Mouse (Mus musculus): ENCODE measurements at regions not wholly inside any gene's neighbourhood (a gene's known extent, or its start where the extent isn't known, plus 50 kb on each side); places are given as distances from the start of the nearest gene placed in this dataset.

- 93% methylated on average over 3 of the region's 3 CpGs for WGBS
- no peaks in the 10 kb centered on the region for H3K4me1 ChIP-seq (ENCODE audit: control insufficient read depth, insufficient read depth, low read length)
- H3K4me3 ChIP-seq (ENCODE audit: insufficient read depth, low read depth, low read length) = no peak overlapping the region
- no peak overlapping the region for H3K27ac ChIP-seq (ENCODE audit: insufficient read depth, low read depth, low read length)
- TF ChIP-seq CTCF (IDR thresholded peaks at IDR 0.05; ENCODE audit: insufficient read depth, low read depth, low read length) = no peak
- no peak for TF ChIP-seq POLR2A (IDR thresholded peaks at IDR 0.05; ENCODE audit: insufficient read depth, low read depth, low read length)
Measured at GRCm38 (mm10) chr13:83201931-83202671, 301.7 kb upstream of the Mef2c start.

DNA sequence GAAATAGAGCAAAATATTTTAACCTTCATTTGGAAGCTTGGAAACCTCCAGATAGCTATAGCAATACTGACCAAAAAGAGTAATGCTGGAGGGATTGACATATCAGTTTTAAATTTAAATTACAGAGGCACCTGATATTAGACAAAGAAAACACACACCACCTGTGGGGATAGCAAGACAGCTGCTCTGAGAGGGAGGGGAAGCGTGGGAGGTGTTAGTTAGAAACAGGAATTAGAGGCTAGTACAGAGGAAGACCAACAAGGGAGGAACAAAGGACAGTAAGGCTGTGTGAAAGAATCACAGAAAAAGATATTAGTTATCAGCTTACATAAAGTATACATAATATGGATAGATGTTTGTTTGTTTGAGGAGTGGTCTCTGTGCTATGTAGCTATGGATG, 297.2 kb upstream of the Mef2c start:
- no peak overlapping the region for H3K4me3 ChIP-seq (ENCODE audit: insufficient read depth, low read depth, low read length)
- 89% methylated on average over 1 of the region's 1 CpGs for WGBS
- H3K27ac ChIP-seq (ENCODE audit: insufficient read depth, low read depth, low read length) = no peak overlapping the region
- no peak for TF ChIP-seq POLR2A (IDR thresholded peaks at IDR 0.05; ENCODE audit: insufficient read depth, low read depth, low read length)
- TF ChIP-seq CTCF (IDR thresholded peaks at IDR 0.05; ENCODE audit: insufficient read depth, low read depth, low read length) = no peak
- no peaks in the 10 kb centered on the region for H3K4me1 ChIP-seq (ENCODE audit: control insufficient read depth, insufficient read depth, low read length)

DNA sequence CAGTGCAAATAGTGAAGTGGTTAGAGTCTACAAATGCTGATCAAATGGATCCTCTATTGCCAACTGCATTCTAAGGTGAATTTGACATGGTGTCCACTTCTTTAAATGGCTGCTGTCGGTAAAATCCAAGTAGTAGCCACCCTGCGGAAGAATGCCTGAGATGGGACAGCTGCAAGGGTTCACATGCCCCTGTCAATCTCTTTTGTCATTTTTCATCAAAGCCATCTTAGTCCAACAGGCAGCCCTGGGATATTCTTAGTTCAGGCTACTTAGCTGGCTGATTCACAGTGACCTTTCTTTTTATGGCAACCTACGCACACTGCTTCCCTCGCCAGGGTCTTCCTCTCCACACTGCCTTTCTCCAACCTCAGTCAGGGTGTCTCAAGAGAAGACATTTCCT, 296.3 kb upstream of the Mef2c start:
- no peak overlapping the region for H3K4me3 ChIP-seq (ENCODE audit: insufficient read depth, low read depth, low read length)
- no peak overlapping the region for H3K27ac ChIP-seq (ENCODE audit: insufficient read depth, low read depth, low read length)
- TF ChIP-seq POLR2A (IDR thresholded peaks at IDR 0.05; ENCODE audit: insufficient read depth, low read depth, low read length) (no peak), CTCF (IDR thresholded peaks at IDR 0.05; ENCODE audit: insufficient read depth, low read depth, low read length) (no peak)
- 89% methylated on average over 4 of the region's 4 CpGs for WGBS
- H3K4me1 ChIP-seq (ENCODE audit: control insufficient read depth, insufficient read depth, low read length) = no peaks in the 10 kb centered on the region

- no peak overlapping the region for H3K27ac ChIP-seq (ENCODE audit: insufficient read depth, low read depth, low read length)
- no peaks in the 10 kb centered on the region for H3K4me1 ChIP-seq (ENCODE audit: control insufficient read depth, insufficient read depth, low read length)
- TF ChIP-seq POLR2A (IDR thresholded peaks at IDR 0.05; ENCODE audit: insufficient read depth, low read depth, low read length) = no peak
- TF ChIP-seq CTCF (IDR thresholded peaks at IDR 0.05; ENCODE audit: insufficient read depth, low read depth, low read length) = no peak
- no peak overlapping the region for H3K4me3 ChIP-seq (ENCODE audit: insufficient read depth, low read depth, low read length)
- 85% methylated on average over 5 of the region's 5 CpGs for WGBS
Measured at GRCm38 (mm10) chr13:83208111-83208510, 295.7 kb upstream of the Mef2c start.

DNA sequence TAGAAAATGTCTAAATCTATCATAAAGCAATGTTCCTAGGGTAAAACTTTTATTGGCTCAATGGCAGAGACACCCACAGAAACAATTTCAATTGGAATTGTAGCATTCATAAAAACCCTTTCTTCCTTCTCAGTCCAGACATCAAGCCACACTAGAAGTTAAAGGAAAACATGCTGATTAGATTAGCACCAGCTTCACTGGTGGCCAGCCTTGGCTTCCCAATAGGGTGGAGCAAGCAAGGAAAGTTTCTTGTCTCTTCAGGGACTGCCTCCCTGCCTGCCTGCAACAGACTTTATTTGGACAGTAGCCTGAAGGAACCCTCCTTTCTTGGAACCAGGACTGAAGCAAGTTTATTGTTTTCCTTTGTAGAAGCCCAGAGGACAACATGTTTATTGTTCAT, 289.0 kb upstream of the Mef2c start:
- H3K27ac ChIP-seq (ENCODE audit: insufficient read depth, low read depth, low read length) = no peak overlapping the region
- no peaks in the 10 kb centered on the region for H3K4me1 ChIP-seq (ENCODE audit: control insufficient read depth, insufficient read depth, low read length)
- no peak for TF ChIP-seq POLR2A (IDR thresholded peaks at IDR 0.05; ENCODE audit: insufficient read depth, low read depth, low read length)
- no peak for TF ChIP-seq CTCF (IDR thresholded peaks at IDR 0.05; ENCODE audit: insufficient read depth, low read depth, low read length)
- no peak overlapping the region for H3K4me3 ChIP-seq (ENCODE audit: insufficient read depth, low read depth, low read length)

DNA sequence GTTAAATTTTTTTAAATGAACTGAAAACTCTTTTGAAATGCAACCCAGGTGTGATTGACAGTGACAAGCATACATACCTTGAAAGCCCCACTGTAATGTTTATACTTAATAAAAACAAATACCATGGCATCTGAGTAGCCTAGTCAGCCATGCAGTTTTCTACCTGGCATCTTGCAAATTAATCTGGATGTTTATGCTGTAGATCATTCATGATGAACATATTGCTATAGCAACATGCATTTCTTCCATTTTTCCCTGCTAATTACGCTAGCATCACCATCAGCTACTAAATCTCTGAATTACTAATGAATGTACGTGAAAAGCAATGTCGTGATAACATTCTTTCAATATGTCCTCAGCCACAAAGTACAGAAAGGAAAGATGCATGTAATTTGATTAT, 287.4 kb upstream of the Mef2c start:
- Histone ChIP-seq H3K27ac (ENCODE audit: insufficient read depth, low read depth, low read length) (no peak overlapping the region), H3K4me1 (ENCODE audit: control insufficient read depth, insufficient read depth, low read length) (no peaks in the 10 kb centered on the region), H3K4me3 (ENCODE audit: insufficient read depth, low read depth, low read length) (no peak overlapping the region)
- TF ChIP-seq CTCF (IDR thresholded peaks at IDR 0.05; ENCODE audit: insufficient read depth, low read depth, low read length) (no peak), POLR2A (IDR thresholded peaks at IDR 0.05; ENCODE audit: insufficient read depth, low read depth, low read length) (no peak)
- WGBS = 90% methylated on average over 3 of the region's 3 CpGs

GRCm38 (mm10) chr13:83252452-83252851, 251.4 kb upstream of the Mef2c start:
- Histone ChIP-seq H3K4me3 (ENCODE audit: insufficient read depth, low read depth, low read length) (no peak overlapping the region), H3K4me1 (ENCODE audit: control insufficient read depth, insufficient read depth, low read length) (no peaks in the 10 kb centered on the region), H3K27ac (ENCODE audit: insufficient read depth, low read depth, low read length) (no peak overlapping the region)
- TF ChIP-seq POLR2A (IDR thresholded peaks at IDR 0.05; ENCODE audit: insufficient read depth, low read depth, low read length) = no peak
- TF ChIP-seq CTCF (IDR thresholded peaks at IDR 0.05; ENCODE audit: insufficient read depth, low read depth, low read length) = no peak
- WGBS = 100% methylated on average over 1 of the region's 1 CpGs

DNA sequence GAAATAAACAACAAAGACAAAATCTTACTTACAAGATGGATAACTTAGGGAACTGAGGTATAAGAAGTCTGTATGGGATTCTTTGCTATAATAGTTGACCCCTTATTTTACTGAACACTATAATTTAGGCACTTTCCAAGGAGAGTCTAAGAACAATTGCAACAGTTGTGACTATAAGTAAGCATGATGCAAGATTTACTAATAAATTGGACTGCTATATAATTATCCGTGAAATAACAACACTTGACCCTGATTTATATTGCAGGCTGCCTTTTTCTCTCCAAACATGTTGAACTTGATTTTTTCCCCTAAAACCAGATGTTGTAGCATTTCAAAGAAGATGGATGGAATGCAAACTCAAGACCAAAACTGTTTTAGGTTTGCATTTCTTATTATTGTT, 237.2 kb upstream of the Mef2c start:
- Histone ChIP-seq H3K27ac (ENCODE audit: insufficient read depth, low read depth, low read length) (no peak overlapping the region), H3K4me1 (ENCODE audit: control insufficient read depth, insufficient read depth, low read length) (no peaks in the 10 kb centered on the region), H3K4me3 (ENCODE audit: insufficient read depth, low read depth, low read length) (no peak overlapping the region)
- TF ChIP-seq CTCF (IDR thresholded peaks at IDR 0.05; ENCODE audit: insufficient read depth, low read depth, low read length) (no peak), POLR2A (IDR thresholded peaks at IDR 0.05; ENCODE audit: insufficient read depth, low read depth, low read length) (no peak)
- WGBS = 76% methylated on average over 1 of the region's 1 CpGs

- Histone ChIP-seq H3K27ac (ENCODE audit: insufficient read depth, low read depth, low read length) (no peak overlapping the region), H3K4me1 (ENCODE audit: control insufficient read depth, insufficient read depth, low read length) (no peaks in the 10 kb centered on the region), H3K4me3 (ENCODE audit: insufficient read depth, low read depth, low read length) (no peak overlapping the region)
- TF ChIP-seq POLR2A (IDR thresholded peaks at IDR 0.05; ENCODE audit: insufficient read depth, low read depth, low read length) = no peak
- no peak for TF ChIP-seq CTCF (IDR thresholded peaks at IDR 0.05; ENCODE audit: insufficient read depth, low read depth, low read length)
- 94% methylated on average over 3 of the region's 3 CpGs for WGBS
Measured at GRCm38 (mm10) chr13:83268663-83269062, 235.2 kb upstream of the Mef2c start.

GRCm38 (mm10) chr13:83278695-83279094, 225.1 kb upstream of the Mef2c start:
- TF ChIP-seq POLR2A (IDR thresholded peaks at IDR 0.05; ENCODE audit: insufficient read depth, low read depth, low read length) (no peak), CTCF (IDR thresholded peaks at IDR 0.05; ENCODE audit: insufficient read depth, low read depth, low read length) (no peak)
- Histone ChIP-seq H3K4me1 (ENCODE audit: control insufficient read depth, insufficient read depth, low read length) (no peaks in the 10 kb centered on the region), H3K4me3 (ENCODE audit: insufficient read depth, low read depth, low read length) (no peak overlapping the region), H3K27ac (ENCODE audit: insufficient read depth, low read depth, low read length) (no peak overlapping the region)
- WGBS = 89% methylated on average over 1 of the region's 1 CpGs

Data from olfactory bulb, adult 2 months (tissue).